Mouse (Mus musculus) erythroblast, embryonic 14.5 days (primary cell): ENCODE data around the gene 4930579F01Rik.

Experiments
- GATA1 ChIP-seq: IDR thresholded peaks from 2 replicates; pipeline ENCODE4 v1.6.1; 2012; ENCODE audit warnings: low read length, inconsistent platforms, mixed read lengths
- TAL1 ChIP-seq: IDR thresholded peaks from 3 replicates; pipeline ENCODE4 v1.6.1; 2012; ENCODE audit warnings: low read length, inconsistent platforms, mixed read lengths

DNA sequence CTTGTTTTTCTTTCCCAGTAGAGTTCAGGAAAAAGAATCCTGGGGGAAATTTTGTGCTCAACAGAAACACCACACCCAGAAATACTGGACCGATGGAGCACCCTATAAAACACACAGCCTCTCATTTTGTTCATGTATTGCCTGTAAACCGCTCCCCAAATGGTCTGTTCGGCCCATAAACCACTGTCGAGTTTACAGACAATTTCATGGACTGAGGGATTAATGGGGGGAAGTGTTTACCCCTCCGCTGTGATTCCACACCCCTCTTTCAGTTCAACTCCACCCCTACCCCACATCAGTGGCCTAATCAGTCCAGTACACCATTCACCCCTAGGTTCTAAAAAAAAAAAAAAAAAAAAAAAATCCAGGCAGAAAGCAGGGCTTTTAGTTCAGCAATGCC, 47.3 kb upstream of the 4930579F01Rik start:
- TF ChIP-seq GATA1 = no peak
- TF ChIP-seq TAL1 = no peak
